Mouse (Mus musculus) midbrain, embryonic 16.5 days (tissue): ENCODE measurements around the gene Abcd3. TPM values are rescaled to one million over a fixed set of nuclear protein-coding genes. Genes with fewer than 3 reads are reported as not detected.
"Not testable (repeated sequence)": the region's sequence is repeated elsewhere in the genome, so short reads cannot be mapped to it uniquely, and the experiment has no call there.

Experiments
- ATAC-seq: fragments of 200-750 bp; cut with Nextera tagmentation; 2 replicates; pipeline ENCODE4 v1.8.0; 2017; ENCODE audit warnings: moderate TSS enrichment
- H3K27ac ChIP-seq: fragments of 300-500 bp; sonication (generic); 2 replicates; pipeline ENCODE4 v1.5.1; 2014; ENCODE audit warnings: mild to moderate bottlenecking, low read length, mixed read lengths
- H3K27me3 ChIP-seq: fragments of 300-500 bp; sonication (generic); 2 replicates; pipeline ENCODE4 v1.6.1; 2014; ENCODE audit warnings: low read depth, low read length, mixed read lengths; ENCODE audit not compliant: control insufficient read depth, insufficient read depth
- H3K36me3 ChIP-seq: fragments of 300-500 bp; sonication (generic); 2 replicates; pipeline ENCODE4 v1.6.1; 2014; ENCODE audit warnings: mild to moderate bottlenecking, low read length, moderate library complexity, mixed read lengths; ENCODE audit not compliant: control insufficient read depth, insufficient read depth
- H3K4me1 ChIP-seq: fragments of 300-500 bp; sonication (generic); 2 replicates; pipeline ENCODE4 v1.6.1; 2014; ENCODE audit warnings: mild to moderate bottlenecking, low read length, mixed read lengths; ENCODE audit not compliant: control insufficient read depth, insufficient read depth
- H3K4me2 ChIP-seq: fragments of 300-500 bp; sonication (generic); 2 replicates; pipeline ENCODE4 v1.6.1; 2014; ENCODE audit warnings: mild to moderate bottlenecking, low read length, mixed read lengths
- H3K4me3 ChIP-seq: fragments of 300-500 bp; sonication (generic); 2 replicates; pipeline ENCODE4 v1.5.1; 2014; ENCODE audit warnings: low read depth, mild to moderate bottlenecking, low read length, moderate library complexity, mixed read lengths
- H3K9ac ChIP-seq: fragments of 300-500 bp; sonication (generic); 2 replicates; pipeline ENCODE4 v1.6.1; 2014; ENCODE audit warnings: low read depth, low read length, mixed read lengths
- H3K9me3 ChIP-seq: fragments of 300-500 bp; sonication (generic); replicated peaks from 2 replicates; pipeline ENCODE4 v1.6.1; 2014; ENCODE audit warnings: mild to moderate bottlenecking, low read length, mixed read lengths; ENCODE audit not compliant: control insufficient read depth, poor library complexity, severe bottlenecking
- WGBS: fragments of 180-500 bp; shearing (Covaris S2); extraction: QIAGEN DNeasy Blood & Tissue Kit; methylation state at CpG from one replicate; pipeline ENCODE4 v1.1.7; 2014; 5-methylcytosine and 5-hydroxymethylcytosine counted together
- polyA plus RNA-seq: library from polyadenylated mRNA; unstranded; fragments of >200 nt; fragmentation: Nextera tagmentation; extraction: Ambion mirVana; gene quantifications from 2 replicates; pipeline ENCODE4 v1.2.1, GENCODE M21; 2015

Gene Abcd3
- polyA plus RNA-seq, 1 experiment from 2014 or later: 78.9 TPM

GRCm38 (mm10) chr3:121762056-121762852, 52.8 kb downstream of the Abcd3 start:
- peak; percentile 76; the same call in 1 of the 2 replicates for ATAC-seq
- WGBS: 62% methylated on average over 4 of the region's 4 CpGs
- Histone ChIP-seq H3K9me3 (no peaks in the 10 kb centered on the region), H3K36me3 (peaks cover 4% of the 10 kb centered on the region; the same call in 1 of the 2 replicates), H3K9ac (no peak overlapping the region), H3K4me2 (no peak overlapping the region), H3K27me3 (no peaks in the 10 kb centered on the region), H3K4me1 (no peaks in the 10 kb centered on the region), H3K4me3 (no peak overlapping the region), H3K27ac (no peak overlapping the region)

- H3K9me3 ChIP-seq: no peaks in the 10 kb centered on the region
- H3K4me1 ChIP-seq: no peaks in the 10 kb centered on the region; the same call in 1 of the 2 replicates
- H3K9ac ChIP-seq: no peak overlapping the region
- WGBS: 78% methylated on average over 7 of the region's 7 CpGs
- H3K4me3 ChIP-seq: no peak overlapping the region
- ATAC-seq: no peak
- H3K36me3 ChIP-seq: no peaks in the 10 kb centered on the region; the same call in 1 of the 2 replicates
- H3K27ac ChIP-seq: no peak overlapping the region
- H3K4me2 ChIP-seq: no peak overlapping the region
- no peaks in the 10 kb centered on the region for H3K27me3 ChIP-seq
These were observed 56.7 kb downstream of the Abcd3 start for GRCm38 (mm10) chr3:121758373-121758772.

- Histone ChIP-seq H3K9me3 (no peaks in the 10 kb centered on the region), H3K27ac (no peak overlapping the region), H3K4me1 (no peaks in the 10 kb centered on the region; the same call in 1 of the 2 replicates), H3K36me3 (no peaks in the 10 kb centered on the region; the same call in 1 of the 2 replicates), H3K4me3 (no peak overlapping the region), H3K4me2 (no peak overlapping the region), H3K27me3 (no peaks in the 10 kb centered on the region), H3K9ac (no peak overlapping the region)
- ATAC-seq: 0 out of 2 replicates have a peak, but pooled peaks have one; percentile 28
- 25% methylated on average over 3 of the region's 3 CpGs for WGBS
These were observed 60.0 kb downstream of the Abcd3 start for GRCm38 (mm10) chr3:121755152-121755551.

- H3K4me2 ChIP-seq, H3K4me3 ChIP-seq, H3K36me3 ChIP-seq, H3K27ac ChIP-seq, H3K27me3 ChIP-seq, H3K4me1 ChIP-seq, ATAC-seq, H3K9me3 ChIP-seq, H3K9ac ChIP-seq: not testable (repeated sequence)
- 84% methylated on average over 10 of the region's 10 CpGs for WGBS
These were observed 60.6 kb downstream of the Abcd3 start for GRCm38 (mm10) chr3:121754319-121755090.

GRCm38 (mm10) chr3:121741186-121741848, 73.8 kb downstream of the Abcd3 start:
- ATAC-seq, H3K9me3 ChIP-seq, H3K27ac ChIP-seq, H3K4me2 ChIP-seq, H3K36me3 ChIP-seq, H3K4me3 ChIP-seq, H3K9ac ChIP-seq, H3K4me1 ChIP-seq, H3K27me3 ChIP-seq: not testable (repeated sequence)
- WGBS: 87% methylated on average over 4 of the region's 4 CpGs

- no peaks in the 10 kb centered on the region for H3K9me3 ChIP-seq
- no peak for ATAC-seq
- H3K4me1 ChIP-seq: no peaks in the 10 kb centered on the region
- H3K9ac ChIP-seq: no peak overlapping the region
- no peak overlapping the region for H3K27ac ChIP-seq
- H3K27me3 ChIP-seq: no peaks in the 10 kb centered on the region
- H3K4me2 ChIP-seq: no peak overlapping the region
- no peaks in the 10 kb centered on the region for H3K36me3 ChIP-seq
- 78% methylated on average over 17 of the region's 17 CpGs for WGBS
- no peak overlapping the region for H3K4me3 ChIP-seq
These were observed 75.5 kb downstream of the Abcd3 start for GRCm38 (mm10) chr3:121739489-121740213.

GRCm38 (mm10) chr3:121738742-121739342, 76.3 kb downstream of the Abcd3 start:
- Histone ChIP-seq H3K36me3 (peaks cover 6% of the 10 kb centered on the region; the same call in 1 of the 2 replicates), H3K9me3 (no peaks in the 10 kb centered on the region), H3K9ac (no peak overlapping the region), H3K27me3 (no peaks in the 10 kb centered on the region), H3K27ac (no peak overlapping the region), H3K4me1 (no peaks in the 10 kb centered on the region), H3K4me3 (no peak overlapping the region), H3K4me2 (no peak overlapping the region)
- 85% methylated on average over 9 of the region's 9 CpGs for WGBS
- ATAC-seq: no peak

GRCm38 (mm10) chr3:121737901-121738300, 77.2 kb downstream of the Abcd3 start:
- no peaks in the 10 kb centered on the region for H3K9me3 ChIP-seq
- no peaks in the 10 kb centered on the region for H3K27me3 ChIP-seq
- peaks cover 6% of the 10 kb centered on the region; the same call in 1 of the 2 replicates for H3K36me3 ChIP-seq
- H3K4me2 ChIP-seq: no peak overlapping the region
- no peak overlapping the region for H3K4me3 ChIP-seq
- H3K9ac ChIP-seq: no peak overlapping the region
- ATAC-seq: no peak
- H3K27ac ChIP-seq: no peak overlapping the region
- 78% methylated on average over 2 of the region's 2 CpGs for WGBS
- no peaks in the 10 kb centered on the region for H3K4me1 ChIP-seq
